Mouse (Mus musculus): ENCODE results near the gene Sirt2. TPM values are rescaled to one million over a fixed set of nuclear protein-coding genes. Genes with fewer than 3 reads are reported as not detected.

The Sirt2 gene
- total and polyA plus RNA-seq, 3 experiments, result 40.9 to 128 (median 68.3) TPM

DNA sequence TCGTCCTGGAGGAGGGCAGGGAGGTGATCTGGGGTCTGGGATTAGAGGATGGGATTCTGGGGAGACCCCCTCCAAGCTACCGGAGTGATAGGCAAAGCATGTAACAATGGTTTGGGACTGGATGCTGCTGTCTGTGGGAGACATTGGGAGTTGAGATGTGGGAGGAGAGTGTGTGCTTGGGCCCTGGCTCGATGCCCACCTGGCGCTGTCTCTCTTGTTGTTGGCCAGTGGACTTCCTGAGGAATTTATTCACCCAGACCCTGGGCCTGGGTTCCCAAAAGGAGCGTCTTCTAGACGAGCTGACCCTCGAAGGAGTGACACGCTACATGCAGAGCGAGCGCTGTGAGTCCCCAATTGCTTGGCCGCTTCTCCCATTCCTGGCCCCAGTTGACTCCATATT lies 5.3 kb downstream of the Sirt2 start:
- Histone ChIP-seq H3K4me3 (replicated peaks in 1 of 3; ENCODE audit: low read depth in 2 of 3, low read length in 2 of 3, poor library complexity in 1 of 3) (no peak overlapping the region), H3K27me3 (replicated peaks) (no peaks in the 10 kb centered on the region), H3K27ac (ENCODE audit: insufficient read depth, low read depth) (no peak overlapping the region), H3K79me2 (replicated peaks; ENCODE audit: control insufficient read depth, extremely low read depth, insufficient read depth, poor library complexity, severe bottlenecking) (0 out of 2 replicates have a peak, but pooled peaks cover 13% of the 10 kb centered on the region), H3K36me3 (replicated peaks in 1 of 2; ENCODE audit: control insufficient read depth in 1 of 2, insufficient read depth in 1 of 2, low read length in 1 of 2) (peaks cover 28 to 70% of the 10 kb centered on the region in 2 experiments), H3K9ac (ENCODE audit: insufficient read depth, low read depth) (no peak overlapping the region), H3K4me1 (ENCODE audit: control insufficient read depth in 1 of 2, insufficient read depth in 2 of 2) (peaks cover 9 to 25% of the 10 kb centered on the region in 2 experiments), H3K9me3 (replicated peaks; ENCODE audit: low read length) (no peaks in the 10 kb centered on the region), H3K4me2 (ENCODE audit: insufficient read depth, low read depth, poor library complexity, severe bottlenecking) (no peak overlapping the region)
- dilution Hi-C loops (cut with MboI; ENCODE audit: extremely low pct_ligation_motif_present, extremely low pct_unique_long_range_greater_than_20kb, low sequenced_read_pairs), result no loop called here
- TF ChIP-seq USF2 (conservative IDR thresholded peaks at IDR 0.05; ENCODE audit: low read depth, low read length) (no peak), ZMIZ1 (IDR thresholded peaks at IDR 0.05; ENCODE audit: low read depth, low read length) (no peak), TBP (conservative IDR thresholded peaks at IDR 0.05; ENCODE audit: low read depth, low read length) (no peak)
- in situ Hi-C loops (cut with MboI; ENCODE audit: low pct_ligation_motif_present, low pct_unique_long_range_greater_than_20kb, low sequenced_read_pairs), result no loop called here
- no peak for DNase-seq (ENCODE audit: extremely low read depth)

- in situ Hi-C loops (cut with MboI; ENCODE audit: low pct_ligation_motif_present, low pct_unique_long_range_greater_than_20kb, low sequenced_read_pairs) (no loop called here), dilution Hi-C loops (cut with MboI; ENCODE audit: extremely low pct_ligation_motif_present, extremely low pct_unique_long_range_greater_than_20kb, low sequenced_read_pairs) (no loop called here)
- Histone ChIP-seq H3K4me2 (ENCODE audit: insufficient read depth, low read depth, poor library complexity, severe bottlenecking) (no peak overlapping the region), H3K79me2 (replicated peaks; ENCODE audit: control insufficient read depth, extremely low read depth, insufficient read depth, poor library complexity, severe bottlenecking) (0 out of 2 replicates have a peak, but pooled peaks cover 4% of the 10 kb centered on the region), H3K27ac (ENCODE audit: insufficient read depth, low read depth) (no peak overlapping the region), H3K27me3 (replicated peaks) (no peaks in the 10 kb centered on the region), H3K4me1 (ENCODE audit: control insufficient read depth in 1 of 2, insufficient read depth in 2 of 2) (peaks cover 4 to 20% of the 10 kb centered on the region in 2 experiments; a peak in 3 of 4 replicates), H3K4me3 (replicated peaks in 1 of 3; ENCODE audit: low read depth in 2 of 3, low read length in 2 of 3, poor library complexity in 1 of 3) (no peak overlapping the region), H3K9me3 (replicated peaks; ENCODE audit: low read length) (no peaks in the 10 kb centered on the region), H3K36me3 (replicated peaks in 1 of 2; ENCODE audit: control insufficient read depth in 1 of 2, insufficient read depth in 1 of 2, low read length in 1 of 2) (peaks cover 33 to 80% of the 10 kb centered on the region in 2 experiments), H3K9ac (ENCODE audit: insufficient read depth, low read depth) (no peak overlapping the region)
- no peak for DNase-seq (ENCODE audit: extremely low read depth)
- no peak for TF ChIP-seq ZC3H11A (IDR thresholded peaks at IDR 0.05; ENCODE audit: low read depth, low read length)
- TF ChIP-seq RCOR1 (conservative IDR thresholded peaks at IDR 0.05; ENCODE audit: low read depth, low read length), result no peak
- TF ChIP-seq POLR2AphosphoS2 (IDR thresholded peaks at IDR 0.05; ENCODE audit: low read depth, low read length), result no peak
- no peak for TF ChIP-seq ETS1 (conservative IDR thresholded peaks at IDR 0.05; ENCODE audit: low read depth, low read length)
- no peak for TF ChIP-seq IRF4 (IDR thresholded peaks at IDR 0.05; ENCODE audit: low read depth, low read length)
- no peak for TF ChIP-seq PAX5 (IDR thresholded peaks at IDR 0.05; ENCODE audit: low read length)
- TF ChIP-seq TBP (conservative IDR thresholded peaks at IDR 0.05; ENCODE audit: low read depth, low read length), result no peak
- TF ChIP-seq EP300 (IDR thresholded peaks at IDR 0.05; ENCODE audit: low read length), result no peak
- no peak for TF ChIP-seq POLR2A (IDR thresholded peaks at IDR 0.05; ENCODE audit: low read depth, low read length)
- no peak for TF ChIP-seq MAX (IDR thresholded peaks at IDR 0.05; ENCODE audit: low read length)
- TF ChIP-seq JUN (IDR thresholded peaks at IDR 0.05; ENCODE audit: insufficient read depth, low read depth, low read length), result no peak
- TF ChIP-seq SIN3A (IDR thresholded peaks at IDR 0.05; ENCODE audit: low read length), result no peak
- no peak for TF ChIP-seq MEF2A (IDR thresholded peaks at IDR 0.05; ENCODE audit: borderline replicate concordance, low read depth, low read length)
- no peak for TF ChIP-seq CHD1 (IDR thresholded peaks at IDR 0.05; ENCODE audit: low read depth, low read length)
- TF ChIP-seq GABPA (IDR thresholded peaks at IDR 0.05; ENCODE audit: insufficient replicate concordance, low read depth, low read length), result no peak
Observed at GRCm38 (mm10) chr7:28773163-28773562, 6.6 kb downstream of the Sirt2 start.
